Mouse (Mus musculus): ENCODE data around the gene Pctp. TPM values are rescaled to one million over a fixed set of nuclear protein-coding genes. Genes with fewer than 3 reads are reported as not detected.

The Pctp gene
- polyA plus RNA-seq, 1 experiment from 2014 or later = 1.9 TPM

- ATAC-seq (ENCODE audit: low read depth) (no peak), DNase-seq (ENCODE audit: low spot score) (no peak)
- Histone ChIP-seq H3K36me3 (ENCODE audit: control insufficient read depth, insufficient read depth, low read length) (no peaks in the 10 kb centered on the region), H3K9ac (ENCODE audit: low read depth, low read length) (no peak overlapping the region), H3K4me3 (ENCODE audit: low read depth, low read length) (no peak overlapping the region), H3K27me3 (replicated peaks; ENCODE audit: control insufficient read depth, insufficient read depth, low read length) (no peaks in the 10 kb centered on the region), H3K9me3 (ENCODE audit: control insufficient read depth, low read length) (peaks cover 5% of the 10 kb centered on the region; the same call in 1 of the 2 replicates), H3K27ac (replicated peaks; ENCODE audit: low read depth, low read length) (no peak overlapping the region), H3K4me2 (ENCODE audit: low read depth, low read length) (no peak overlapping the region), H3K4me1 (ENCODE audit: control insufficient read depth, insufficient read depth, low read length) (no peaks in the 10 kb centered on the region)
- 41% methylated on average over 7 of the region's 7 CpGs for WGBS
Observed at GRCm38 (mm10) chr11:89937241-89937640, 65.5 kb downstream of the Pctp start.

Other genes with a start within 250 kb of the Pctp start
- 1.3 and 2.0 TPM in 2 replicates for gene Ankfn1, start 225.2 kb downstream of the Pctp start, polyA plus RNA-seq (2014; fragmentation: Nextera tagmentation; extraction: Ambion mirVana)
- gene Tmem100, start 27.5 kb upstream of the Pctp start, polyA plus RNA-seq (2014; fragmentation: Nextera tagmentation; extraction: Ambion mirVana) = 29.7 and 32.3 TPM in 2 replicates
- gene Gm45716, start 184.8 kb upstream of the Pctp start, polyA plus RNA-seq (2014; fragmentation: Nextera tagmentation; extraction: Ambion mirVana) = 9.8 and 11.5 TPM in 2 replicates
- gene Mmd, start 246.6 kb upstream of the Pctp start, polyA plus RNA-seq (2014; fragmentation: Nextera tagmentation; extraction: Ambion mirVana) = 26.5 and 27.1 TPM in 2 replicates